Mouse (Mus musculus) hindbrain, embryonic 16.5 days (tissue): ENCODE measurements around the gene Tsks. TPM values are rescaled to one million over a fixed set of nuclear protein-coding genes. Genes with fewer than 3 reads are reported as not detected.

ENCODE experiments used
- ATAC-seq: fragments of 200-750 bp; cut with Nextera tagmentation; 2 replicates; pipeline ENCODE4 v1.8.0; 2017; ENCODE audit warnings: moderate TSS enrichment, moderate library complexity
- H3K27ac ChIP-seq: fragments of 300-500 bp; sonication (generic); 2 replicates; pipeline ENCODE4 v1.5.1; 2014; ENCODE audit warnings: low read depth, mild to moderate bottlenecking, control low read depth, low read length, moderate library complexity
- H3K27me3 ChIP-seq: fragments of 300-500 bp; sonication (generic); replicated peaks from 2 replicates; pipeline ENCODE4 v1.6.1; 2014; ENCODE audit warnings: low read length; ENCODE audit not compliant: control insufficient read depth, insufficient read depth
- H3K36me3 ChIP-seq: fragments of 300-500 bp; sonication (generic); 2 replicates; pipeline ENCODE4 v1.6.1; 2014; ENCODE audit warnings: mild to moderate bottlenecking, low read length, moderate library complexity, mixed read lengths; ENCODE audit not compliant: control insufficient read depth, insufficient read depth
- H3K4me1 ChIP-seq: fragments of 300-500 bp; sonication (generic); 2 replicates; pipeline ENCODE4 v1.6.1; 2014; ENCODE audit warnings: low read depth, low read length; ENCODE audit not compliant: control insufficient read depth, insufficient read depth
- H3K4me2 ChIP-seq: fragments of 300-500 bp; sonication (generic); 2 replicates; pipeline ENCODE4 v1.6.1; 2014; ENCODE audit warnings: mild to moderate bottlenecking, low read length, control low read depth, moderate library complexity
- H3K4me3 ChIP-seq: fragments of 300-500 bp; sonication (generic); 2 replicates; pipeline ENCODE4 v1.5.1; 2014; ENCODE audit warnings: mild to moderate bottlenecking, low read length, control low read depth, moderate library complexity
- H3K9ac ChIP-seq: fragments of 300-500 bp; sonication (generic); 2 replicates; pipeline ENCODE4 v1.6.1; 2014; ENCODE audit warnings: low read depth, mild to moderate bottlenecking, control low read depth, low read length, moderate library complexity
- H3K9me3 ChIP-seq: fragments of 300-500 bp; sonication (generic); 2 replicates; pipeline ENCODE4 v1.6.1; 2014; ENCODE audit warnings: mild to moderate bottlenecking, low read length, moderate library complexity; ENCODE audit not compliant: control insufficient read depth
- WGBS: fragments of 180-500 bp; shearing (Covaris S2); extraction: QIAGEN DNeasy Blood & Tissue Kit; methylation state at CpG from one replicate; pipeline ENCODE4 v1.1.7; 2014; 5-methylcytosine and 5-hydroxymethylcytosine counted together
- polyA plus RNA-seq: library from polyadenylated mRNA; unstranded; fragments of >200 nt; fragmentation: Nextera tagmentation; extraction: Ambion mirVana; gene quantifications from 2 replicates; pipeline ENCODE4 v1.2.1, GENCODE M21; 2015

Gene Tsks
- polyA plus RNA-seq, 1 experiment from 2014 or later = not detected

- Histone ChIP-seq H3K27me3 (no peaks in the 10 kb centered on the region), H3K9ac (no peak overlapping the region; the same call in 1 of the 2 replicates), H3K36me3 (peaks cover 57% of the 10 kb centered on the region), H3K9me3 (no peaks in the 10 kb centered on the region), H3K27ac (no peak overlapping the region), H3K4me2 (no peak overlapping the region), H3K4me1 (no peaks in the 10 kb centered on the region), H3K4me3 (no peak overlapping the region)
- 93% methylated on average over 15 of the region's 15 CpGs for WGBS
- no peak for ATAC-seq
These were observed 34.1 kb upstream of the Tsks start for GRCm38 (mm10) chr7:44908706-44909476.

- no peaks in the 10 kb centered on the region for H3K4me1 ChIP-seq
- no peak for ATAC-seq
These were observed 28.6 kb upstream of the Tsks start for GRCm38 (mm10) chr7:44914396-44914795.

GRCm38 (mm10) chr7:44915314-44915713, 27.7 kb upstream of the Tsks start:
- no peak for ATAC-seq
- H3K4me1 ChIP-seq = no peaks in the 10 kb centered on the region
- no peaks in the 10 kb centered on the region for H3K27me3 ChIP-seq
- H3K9ac ChIP-seq = no peak overlapping the region
- 96% methylated on average over 9 of the region's 9 CpGs for WGBS
- peaks cover 21% of the 10 kb centered on the region for H3K36me3 ChIP-seq
- H3K4me3 ChIP-seq = no peak overlapping the region
- no peak overlapping the region for H3K27ac ChIP-seq
- H3K4me2 ChIP-seq = no peak overlapping the region
- no peaks in the 10 kb centered on the region for H3K9me3 ChIP-seq

More at GRCm38 (mm10) chr7:44914396-44914795, 28.6 kb upstream of the Tsks start:
- Histone ChIP-seq H3K9me3 (no peaks in the 10 kb centered on the region), H3K9ac (no peak overlapping the region), H3K27ac (no peak overlapping the region), H3K4me3 (no peak overlapping the region), H3K36me3 (peaks cover 23% of the 10 kb centered on the region), H3K4me2 (no peak overlapping the region), H3K27me3 (no peaks in the 10 kb centered on the region)
- 75% methylated on average over 2 of the region's 2 CpGs for WGBS

DNA sequence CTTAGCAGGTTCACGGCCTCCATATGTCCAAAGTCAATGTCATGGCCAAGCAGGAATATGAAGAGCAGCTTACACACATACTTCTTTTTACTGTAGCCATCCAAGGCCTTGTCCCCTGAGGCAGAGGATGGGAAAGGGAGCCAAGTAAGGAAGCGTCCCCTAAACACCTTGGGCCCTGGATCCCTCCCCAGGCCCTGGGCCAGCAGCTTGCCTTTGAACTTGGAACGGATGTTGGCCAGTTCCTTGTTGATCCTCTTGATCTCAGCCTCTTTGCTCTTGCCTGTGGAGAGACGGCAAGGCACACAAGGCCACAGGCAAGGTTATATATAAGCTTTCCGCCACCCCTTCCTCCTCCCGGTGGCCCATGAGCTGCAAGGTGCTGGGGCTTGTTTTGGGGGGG, 26.8 kb upstream of the Tsks start:
- H3K27ac ChIP-seq = no peak overlapping the region
- no peaks in the 10 kb centered on the region for H3K4me1 ChIP-seq
- ATAC-seq = no peak
- no peaks in the 10 kb centered on the region for H3K27me3 ChIP-seq
- no peak overlapping the region for H3K4me2 ChIP-seq
- H3K9me3 ChIP-seq = no peaks in the 10 kb centered on the region
- H3K4me3 ChIP-seq = no peak overlapping the region
- peaks cover 15% of the 10 kb centered on the region for H3K36me3 ChIP-seq
- no peak overlapping the region for H3K9ac ChIP-seq
- WGBS = 89% methylated on average over 6 of the region's 6 CpGs

DNA sequence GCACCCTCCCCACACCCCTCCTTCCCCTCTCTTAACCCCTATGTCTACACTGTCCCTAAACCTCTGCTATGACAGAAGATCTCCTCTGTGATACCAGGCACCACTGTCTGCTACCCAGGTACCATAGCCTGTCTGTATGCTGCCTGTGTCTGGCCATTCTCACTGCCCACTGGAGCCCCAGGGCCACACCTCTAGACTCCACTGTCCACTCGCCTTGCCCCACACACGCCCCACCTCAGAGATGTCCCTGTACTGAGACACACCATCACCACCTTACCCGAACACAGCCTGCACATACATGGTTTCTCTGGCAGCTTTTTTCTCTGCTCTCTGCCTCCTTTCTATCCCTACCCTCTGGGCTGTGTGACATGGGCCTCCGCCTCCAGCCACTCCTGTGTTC, 26.1 kb upstream of the Tsks start:
- Histone ChIP-seq H3K36me3 (peaks cover 15% of the 10 kb centered on the region), H3K27me3 (no peaks in the 10 kb centered on the region), H3K4me3 (no peak overlapping the region), H3K4me2 (no peak overlapping the region), H3K4me1 (no peaks in the 10 kb centered on the region), H3K9ac (no peak overlapping the region), H3K9me3 (no peaks in the 10 kb centered on the region), H3K27ac (no peak overlapping the region)
- WGBS = 95% methylated on average over 4 of the region's 4 CpGs
- ATAC-seq = no peak

DNA sequence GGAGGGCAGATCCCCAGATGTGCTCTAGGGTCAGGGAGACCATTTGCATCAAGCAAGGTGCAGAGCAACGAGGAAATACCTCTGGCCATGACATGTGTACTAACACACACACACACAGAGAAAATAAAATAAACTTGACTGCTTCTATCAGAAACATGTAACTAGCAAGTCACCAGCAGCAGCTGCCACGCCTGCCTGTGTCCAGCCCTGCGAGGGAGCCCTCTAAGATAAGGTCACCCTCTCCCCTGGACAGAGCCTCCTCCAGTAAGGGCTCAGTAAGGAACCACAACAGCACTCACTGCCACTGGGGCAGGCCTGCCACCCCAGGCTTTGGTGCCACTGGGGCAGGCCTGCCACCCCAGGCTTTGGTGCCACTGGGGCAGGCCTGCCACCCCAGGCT, 24.8 kb upstream of the Tsks start:
- Histone ChIP-seq H3K9ac (no peak overlapping the region), H3K4me1 (no peaks in the 10 kb centered on the region), H3K27me3 (no peaks in the 10 kb centered on the region), H3K9me3 (no peaks in the 10 kb centered on the region), H3K27ac (no peak overlapping the region), H3K4me3 (no peak overlapping the region), H3K4me2 (no peak overlapping the region), H3K36me3 (peaks cover 27% of the 10 kb centered on the region)
- WGBS = 90% methylated on average over 3 of the region's 3 CpGs
- no peak for ATAC-seq

- H3K36me3 ChIP-seq = peaks cover 32% of the 10 kb centered on the region
- H3K27me3 ChIP-seq = no peaks in the 10 kb centered on the region
- H3K9ac ChIP-seq = no peak overlapping the region
- H3K27ac ChIP-seq = no peak overlapping the region
- H3K4me2 ChIP-seq = no peak overlapping the region
- H3K4me3 ChIP-seq = no peak overlapping the region
- H3K4me1 ChIP-seq = no peaks in the 10 kb centered on the region
- WGBS = 83% methylated on average over 5 of the region's 5 CpGs
- H3K9me3 ChIP-seq = no peaks in the 10 kb centered on the region
- no peak for ATAC-seq
These were observed 23.9 kb upstream of the Tsks start for GRCm38 (mm10) chr7:44919127-44919526.

DNA sequence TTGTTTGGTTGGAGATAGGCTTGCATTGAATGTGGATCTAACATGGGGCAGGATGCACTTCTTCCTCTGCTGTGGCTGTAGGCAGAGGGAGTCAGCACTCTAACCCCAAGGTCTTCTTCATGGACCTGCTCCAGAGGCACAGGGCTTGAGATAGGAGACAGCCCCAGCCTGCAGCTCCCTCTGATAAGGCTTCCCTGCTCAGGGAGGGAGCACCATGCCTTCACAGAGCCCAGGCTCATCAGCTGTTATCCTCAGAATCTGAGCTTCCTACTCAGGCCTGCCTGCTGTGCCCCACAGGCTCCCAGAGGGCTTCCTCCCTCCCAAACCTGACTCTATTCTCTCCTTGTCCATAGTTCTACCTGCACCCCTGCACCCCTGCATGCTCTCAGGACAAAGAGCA, 20.5 kb upstream of the Tsks start:
- H3K36me3 ChIP-seq = peaks cover 20% of the 10 kb centered on the region
- no peak overlapping the region for H3K4me3 ChIP-seq
- H3K4me2 ChIP-seq = no peak overlapping the region
- H3K9me3 ChIP-seq = no peaks in the 10 kb centered on the region
- no peak for ATAC-seq
- no peaks in the 10 kb centered on the region for H3K27me3 ChIP-seq
- peaks cover 5% of the 10 kb centered on the region; the same call in 1 of the 2 replicates for H3K4me1 ChIP-seq
- no peak overlapping the region for H3K9ac ChIP-seq
- H3K27ac ChIP-seq = no peak overlapping the region

- ATAC-seq = no peak
These were observed 17.5 kb upstream of the Tsks start for GRCm38 (mm10) chr7:44925468-44925867.

More at GRCm38 (mm10) chr7:44925468-44925867, 17.5 kb upstream of the Tsks start:
- H3K9me3 ChIP-seq = no peaks in the 10 kb centered on the region
- H3K27me3 ChIP-seq = no peaks in the 10 kb centered on the region
- H3K4me1 ChIP-seq = peaks cover 20% of the 10 kb centered on the region
- H3K27ac ChIP-seq = no peak overlapping the region
- no peak overlapping the region for H3K4me3 ChIP-seq
- peaks cover 20% of the 10 kb centered on the region for H3K36me3 ChIP-seq
- H3K9ac ChIP-seq = no peak overlapping the region
- no peak overlapping the region for H3K4me2 ChIP-seq
- 71% methylated on average over 3 of the region's 3 CpGs for WGBS
